Mouse (Mus musculus) layer of hippocampus, adult 11-12 months (tissue): ENCODE data around the gene Thumpd2.
A peak's percentile ranks its signal among the peaks of the same experiment; 100 is the strongest.

Source experiments
- DNase-seq: peaks from one replicate; pipeline ENCODE4 v3.0.0; 2022; ENCODE audit warnings: low spot score

Gene Thumpd2

GRCm38 (mm10) chr17:81064979-81065311 lies at the start of gene Thumpd2:
TSS of gene Thumpd2 (minus strand) at chr17:81065082.
- peak; percentile 92 for DNase-seq

- DNase-seq = peak; percentile 54
Measured at GRCm38 (mm10) chr17:81104237-81104636, 39.4 kb upstream of the Thumpd2 start.

DNA sequence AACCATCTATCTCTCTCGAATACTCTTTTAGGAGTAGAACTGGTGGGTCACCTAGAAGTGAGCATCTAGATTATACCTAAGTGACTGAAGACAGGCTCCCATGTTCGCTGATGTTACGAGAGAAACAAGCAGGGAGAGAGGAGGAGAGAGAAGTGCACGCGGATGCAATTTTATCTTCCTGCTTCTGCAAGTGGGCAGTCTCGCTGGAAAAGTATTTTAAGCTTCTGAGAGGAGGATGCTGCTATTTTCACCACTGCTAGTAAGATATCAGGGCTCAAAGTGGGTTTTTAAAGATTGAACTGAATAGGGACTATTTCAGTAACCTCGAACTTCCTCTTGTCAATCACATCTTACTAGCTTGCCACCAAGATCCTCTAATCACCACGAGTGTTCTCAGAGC lies 38.0 kb upstream of the Thumpd2 start:
- DNase-seq = peak; percentile 6

GRCm38 (mm10) chr17:81098444-81098843 lies 33.6 kb upstream of the Thumpd2 start:
- DNase-seq = no peak

- DNase-seq = no peak
Measured at GRCm38 (mm10) chr17:81096490-81096889, 31.6 kb upstream of the Thumpd2 start.

DNA sequence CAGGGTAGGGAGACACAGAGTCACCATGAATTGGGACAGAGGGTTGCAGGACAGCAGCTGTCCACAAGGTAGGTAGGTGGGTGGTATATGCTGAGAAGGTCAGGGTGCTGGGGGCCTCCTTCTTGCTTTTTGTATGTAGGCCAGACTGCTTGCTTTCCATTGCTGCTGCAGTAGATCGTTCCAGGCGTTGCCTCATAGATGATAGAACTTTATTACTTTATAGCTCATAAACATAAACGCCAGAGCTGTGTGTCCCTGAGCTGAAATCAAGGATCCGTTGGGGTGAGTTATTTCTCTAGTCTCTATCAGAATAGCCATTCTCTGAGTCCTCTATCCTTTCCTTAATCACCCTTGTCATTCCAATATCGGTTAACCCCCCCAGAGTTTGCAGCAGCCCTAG lies 27.9 kb upstream of the Thumpd2 start:
- DNase-seq = no peak

GRCm38 (mm10) chr17:81088866-81089265 lies 24.0 kb upstream of the Thumpd2 start:
- DNase-seq = no peak

- no peak for DNase-seq
Measured at GRCm38 (mm10) chr17:81087735-81088134, 22.9 kb upstream of the Thumpd2 start.

GRCm38 (mm10) chr17:81064279-81064978 lies 453 bp downstream of the Thumpd2 start:
- peak; percentile 33 for DNase-seq

GRCm38 (mm10) chr17:81063346-81063745 lies 1.5 kb downstream of the Thumpd2 start:
- DNase-seq = no peak

DNA sequence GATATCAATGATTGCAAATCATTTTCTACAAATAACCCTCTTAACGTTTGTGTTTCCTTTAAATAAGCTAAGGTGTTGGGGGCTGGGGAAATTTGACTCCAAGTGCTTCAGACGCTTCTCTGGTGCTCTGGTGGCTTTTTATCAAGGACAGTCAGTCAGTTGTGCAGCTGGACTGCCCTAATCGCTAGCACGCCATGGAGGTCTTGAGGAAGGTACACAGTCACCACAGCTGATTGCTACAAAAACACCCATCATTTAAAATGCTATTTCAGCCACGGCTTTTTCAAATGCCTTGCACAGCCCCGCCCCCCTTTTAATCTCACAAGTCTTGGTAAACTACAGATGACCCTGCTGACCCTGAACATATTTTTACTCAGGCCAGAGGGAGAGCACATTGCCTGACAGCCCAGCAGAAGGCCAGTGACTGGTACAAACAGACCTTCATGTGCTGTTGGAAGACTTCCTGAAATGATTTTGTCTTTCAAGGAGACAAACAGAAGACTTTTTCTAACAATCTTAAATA lies 2.5 kb downstream of the Thumpd2 start:
- no peak for DNase-seq

- DNase-seq = no peak
Measured at GRCm38 (mm10) chr17:81056796-81057381, 8.0 kb downstream of the Thumpd2 start.

GRCm38 (mm10) chr17:81056035-81056434 lies 8.8 kb downstream of the Thumpd2 start:
- no peak for DNase-seq

- DNase-seq = no peak
Measured at GRCm38 (mm10) chr17:81055522-81055921, 9.4 kb downstream of the Thumpd2 start.

GRCm38 (mm10) chr17:81053274-81053673 lies 11.6 kb downstream of the Thumpd2 start:
- no peak for DNase-seq

DNA sequence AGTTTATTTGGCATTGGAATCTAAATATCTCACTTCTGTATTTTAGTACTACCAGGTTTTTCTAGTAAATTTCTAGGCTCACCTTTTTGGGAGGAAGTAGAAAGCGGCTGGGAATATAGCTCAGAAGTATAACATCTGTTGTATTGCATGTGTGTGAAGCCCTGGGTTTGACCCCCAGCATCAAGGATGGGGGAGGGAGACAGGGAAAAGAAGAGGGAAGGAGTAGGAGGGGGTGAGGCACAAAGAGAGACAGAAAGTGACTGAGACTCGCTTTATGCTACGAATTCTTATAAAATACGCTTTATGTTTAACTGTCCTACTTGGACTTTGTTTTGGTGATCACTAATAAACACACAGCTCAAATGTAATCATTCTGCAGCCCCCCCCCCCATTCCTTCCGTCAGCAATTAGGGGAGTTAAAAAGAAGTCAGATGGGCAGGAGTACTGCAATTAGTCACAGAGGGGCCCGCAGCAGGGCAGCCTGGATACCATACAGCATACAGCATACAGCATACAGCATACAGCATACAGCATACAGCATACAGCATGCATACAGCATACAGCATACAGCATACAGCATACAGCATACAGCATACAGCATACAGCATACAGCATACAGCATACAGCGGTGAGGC lies 16.8 kb downstream of the Thumpd2 start:
- no peak for DNase-seq

DNA sequence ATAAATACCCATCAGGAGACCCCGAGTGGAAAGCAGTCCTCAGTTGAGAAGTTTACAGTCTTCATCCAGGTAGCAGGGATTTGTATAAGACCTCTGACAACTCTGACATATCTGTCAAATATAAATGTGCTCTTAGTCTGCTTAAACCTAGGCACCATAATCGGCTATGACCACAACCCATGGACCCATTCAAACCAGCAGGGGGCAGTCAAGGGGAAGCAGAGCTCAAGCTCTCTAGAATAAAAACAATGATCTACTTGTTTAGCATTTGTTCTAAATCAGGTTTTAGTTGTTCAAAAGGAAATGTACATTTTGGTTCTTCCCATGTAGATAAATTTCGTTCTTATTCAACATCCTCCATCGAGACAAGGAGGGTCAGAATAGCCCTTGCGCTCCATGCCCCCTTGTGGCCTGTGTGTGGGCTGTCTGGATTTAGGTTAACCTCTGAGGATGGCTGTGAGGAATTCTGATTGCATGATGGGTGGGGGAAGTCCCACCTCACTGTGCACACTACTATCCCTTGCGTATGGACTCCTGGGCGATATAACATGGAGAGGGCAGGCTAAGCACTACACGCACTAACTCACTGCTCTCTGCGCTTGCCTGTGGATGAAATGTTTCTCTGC lies 19.2 kb downstream of the Thumpd2 start:
- peak; percentile 59 for DNase-seq

- no peak for DNase-seq
Measured at GRCm38 (mm10) chr17:81045115-81045514, 19.8 kb downstream of the Thumpd2 start.

DNA sequence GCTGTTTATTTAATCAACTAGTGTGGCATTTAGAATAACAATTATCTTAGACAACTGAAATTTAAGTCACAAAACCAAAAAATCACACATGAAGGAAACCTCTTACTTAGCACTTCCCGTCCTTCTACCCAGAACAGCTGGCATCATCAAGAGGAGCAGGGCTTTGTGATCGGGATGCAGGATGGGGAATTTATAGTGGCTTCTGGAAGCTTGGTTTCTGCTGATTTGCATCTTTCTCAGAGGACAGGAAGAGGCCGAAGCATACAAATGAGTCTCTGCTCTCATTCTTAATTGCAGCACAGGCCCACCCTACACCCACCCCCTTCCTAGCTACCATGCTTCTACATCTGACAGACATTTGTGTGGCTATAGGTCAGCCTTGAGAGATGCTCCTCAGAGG lies 20.5 kb downstream of the Thumpd2 start:
- DNase-seq = no peak

DNA sequence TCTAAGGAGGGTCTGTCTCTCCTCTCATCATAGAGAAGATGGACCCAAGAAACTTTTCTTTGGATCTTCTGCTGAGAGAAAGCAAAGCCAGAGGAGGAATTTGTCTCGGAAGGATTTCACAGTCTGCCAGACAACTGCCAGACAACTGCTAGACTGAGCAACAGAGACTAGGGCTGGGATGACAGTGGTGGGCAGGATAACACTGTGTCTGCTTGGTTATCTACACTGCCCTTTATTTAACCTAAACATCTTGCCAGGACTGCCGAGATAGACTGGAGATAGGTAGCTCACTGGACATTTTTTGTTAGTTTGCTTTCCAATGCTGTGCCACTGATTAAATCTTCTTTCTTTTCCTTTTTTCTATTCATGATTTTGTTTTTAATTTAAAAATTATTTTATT lies 23.2 kb downstream of the Thumpd2 start:
- DNase-seq = no peak

DNA sequence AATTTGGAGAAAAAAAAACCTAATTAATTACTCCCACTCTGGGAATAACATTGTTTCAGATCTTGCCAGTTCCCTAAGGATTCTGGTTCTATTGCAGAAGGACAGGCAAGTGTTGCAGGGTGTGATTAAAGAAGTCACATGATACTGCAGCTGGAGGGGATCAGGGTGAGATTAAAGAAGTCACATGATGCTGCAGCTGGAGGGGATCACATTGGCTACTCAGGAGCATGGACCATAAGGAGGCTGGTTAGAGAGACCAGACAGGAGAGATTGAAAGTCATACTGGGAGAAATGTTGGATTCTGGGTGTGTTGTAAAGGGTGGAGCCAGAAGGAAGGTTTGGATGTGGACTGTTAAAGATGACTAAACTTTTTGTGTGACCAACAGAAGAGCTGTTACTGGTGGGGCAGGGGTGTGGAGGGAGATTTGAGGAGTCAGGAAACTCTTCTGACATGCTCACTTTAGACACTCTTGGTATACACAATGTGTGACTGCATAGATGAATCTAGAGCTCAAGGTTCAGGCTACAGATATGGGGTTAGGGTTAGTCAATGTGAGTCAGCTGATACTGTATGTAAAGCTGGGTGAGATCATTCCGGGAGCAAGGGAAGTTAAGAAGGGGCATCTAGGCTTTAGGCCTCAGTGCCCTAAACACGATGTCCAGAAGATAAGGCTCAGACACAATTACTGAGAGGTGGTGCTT lies 26.0 kb downstream of the Thumpd2 start:
- DNase-seq = no peak

GRCm38 (mm10) chr17:81035354-81035753 lies 29.5 kb downstream of the Thumpd2 start:
- DNase-seq = no peak
